8 mouse cellular contexts compared by ENCODE assay signal in the genomic region with DNA sequence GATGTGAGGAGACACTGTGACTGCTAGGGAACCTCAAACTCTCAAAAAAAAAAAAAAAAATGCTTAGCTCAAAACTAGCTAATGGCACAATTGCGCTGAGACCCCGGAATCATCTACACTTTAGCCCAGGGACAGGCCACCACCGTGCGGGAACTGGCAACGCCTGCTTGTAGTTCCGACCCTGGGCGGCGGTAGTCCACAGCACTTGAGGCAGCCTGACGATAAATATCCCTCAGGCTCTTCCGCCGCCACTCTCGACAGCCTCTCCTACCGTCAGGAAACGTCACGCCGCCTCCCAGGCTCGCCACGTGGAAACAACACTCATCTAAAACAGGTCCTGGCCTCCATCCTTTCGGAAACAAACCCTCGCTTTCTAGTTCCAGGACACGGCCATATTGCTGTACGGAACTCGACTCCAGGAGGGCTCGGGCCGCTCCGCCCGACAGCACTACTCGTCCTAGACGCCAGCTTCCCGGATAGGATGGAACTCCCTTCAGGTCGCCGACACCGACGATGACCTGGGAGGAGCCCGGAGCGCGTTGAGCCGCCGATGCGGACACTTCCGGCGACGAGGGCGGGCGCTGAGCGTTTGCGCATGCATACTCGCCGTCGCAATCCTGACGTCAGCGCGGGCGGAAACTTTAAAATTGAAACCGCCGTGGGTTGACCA. TPM values are rescaled to one million over a fixed set of nuclear protein-coding genes. Genes with fewer than 3 reads are reported as not detected.
DNase-seq lines count a peak whose midpoint lies in the region; ATAC-seq and TF ChIP-seq lines count a peak whose summit lies in the region.

Gene Mettl4 (minus strand): TSS at position 554 of the 670 bp plus-strand sequence.

- ATAC-seq in common myeloid progenitor, adult 5-6 weeks (replicated peaks; ENCODE audit: low read depth, poor library complexity, severe bottlenecking): peak; percentile 92
- ATAC-seq in hindbrain, postnatal 0 days: peak; percentile 99
- peak; percentile 93 for ATAC-seq in megakaryocyte, adult 5-6 weeks (ENCODE audit: poor library complexity, severe bottlenecking)

- no peaks in the 10 kb centered on the region for H3K9me3 ChIP-seq in hindbrain, postnatal 0 days (ENCODE audit: low read length)

- intact Hi-C loops in gastrocnemius, adult 2 months (cut with DNase I): loop anchor here (5.0 kb wide), 1 partner anchor 83 kb away; no protein-coding TSS in a partner anchor
- intact Hi-C loops in left cerebral cortex, adult 2 months (cut with DNase I): loop anchor here (2.0 kb wide), 1 partner anchor 85 kb away; no protein-coding TSS in a partner anchor

- peak within 1 kb of the TSS; percentile 76 for H3K4me2 ChIP-seq in hindbrain, postnatal 0 days (ENCODE audit: low read depth, low read length)

- no peaks in the 10 kb centered on the region for H3K27me3 ChIP-seq in hindbrain, postnatal 0 days (ENCODE audit: insufficient read depth, low read length)

- peak within 1 kb of the TSS; percentile 98 for H3K27ac ChIP-seq in gastrocnemius, adult 2 months
- peak within 1 kb of the TSS; percentile 94 for H3K27ac ChIP-seq in hindbrain, postnatal 0 days
- H3K27ac ChIP-seq in left cerebral cortex, adult 2 months: peak within 1 kb of the TSS; percentile 98

- H3K4me1 ChIP-seq in hindbrain, postnatal 0 days (ENCODE audit: insufficient read depth, low read length): no peaks in the 10 kb centered on the region

- H3K36me3 ChIP-seq in hindbrain, postnatal 0 days (ENCODE audit: insufficient read depth, low read length): no peaks in the 10 kb centered on the region

- peak; percentile 97 for DNase-seq in ZHBTc4 (ENCODE audit: low read depth, low spot score)
- DNase-seq in gastrocnemius, adult 2 months: peak; percentile 96
- DNase-seq in hindbrain, postnatal 0 days (ENCODE audit: low spot score): peak; percentile 97
- peak; percentile 91 to 92 for DNase-seq in left cerebral cortex, adult 2 months (ENCODE audit: extremely low spot score in 1 of 2, low spot score in 2 of 2)
- peak; percentile 93 to 94 for DNase-seq in right cerebral cortex, adult 2 months (ENCODE audit: low spot score in 2 of 2)
- DNase-seq in urinary bladder, postnatal 14 days (ENCODE audit: low spot score): peak; percentile 94

- peak within 1 kb of the TSS; percentile 82 for H3K4me3 ChIP-seq in gastrocnemius, adult 2 months
- H3K4me3 ChIP-seq in hindbrain, postnatal 0 days (ENCODE audit: low read length): peak within 1 kb of the TSS; percentile 64
- H3K4me3 ChIP-seq in left cerebral cortex, adult 2 months: peak within 1 kb of the TSS; percentile 72

- TF ChIP-seq CTCF in gastrocnemius, adult 2 months (IDR thresholded peaks at IDR 0.05): no peak; the same call in 1 of the 2 replicates
- TF ChIP-seq CTCF in hindbrain, postnatal 0 days (IDR thresholded peaks at IDR 0.05; ENCODE audit: low read depth): peak; percentile 38; the same call in 1 of the 2 replicates
- no peak; the same call in none of the 2 replicates for TF ChIP-seq CTCF in left cerebral cortex, adult 2 months (IDR thresholded peaks at IDR 0.05)

- WGBS in hindbrain, postnatal 0 days: under 1% methylated on average over 56 of the region's 56 CpGs

- H3K9ac ChIP-seq in hindbrain, postnatal 0 days (replicated peaks; ENCODE audit: low read length): peak within 1 kb of the TSS; percentile 69

RNA-seq across cellular contexts. Expression of gene Mettl4, which starts in this region (rescaled TPM):
- total RNA-seq in common myeloid progenitor, adult 5-6 weeks (2017): 27.5 and 31.1 TPM in 2 replicates
- total RNA-seq in gastrocnemius, adult 2 months (2021): 1 to 10 TPM; 7.6 to 9.6 TPM
- total RNA-seq in hindbrain, postnatal 0 days (2014; rRNA removed): 12.0 and 14.1 TPM in 2 replicates
- 9.5 and 10.2 TPM in 2 replicates for polyA plus RNA-seq in hindbrain, postnatal 0 days (2015; fragmentation: Nextera tagmentation; extraction: Ambion mirVana)
- 10 to 100 TPM; 16.0 to 16.3 TPM for total RNA-seq in left cerebral cortex, adult 2 months (2021)
- total RNA-seq in megakaryocyte, adult 5-6 weeks (2015): 14.5 and 15.6 TPM in 2 replicates
- 14.4 and 15.2 TPM in 2 replicates for total RNA-seq in megakaryocyte, adult 5-6 weeks (2017)

Comparison
In these comparisons a context has a peak if more than half of its experiments do, and no peak if none do; other contexts are left out.
1. Peak in every context shown above with its lines: DNase-seq, ATAC-seq, H3K4me3 ChIP-seq and H3K27ac ChIP-seq.